Mouse (Mus musculus) CD4-positive naive resting alpha-beta T cell, adult 57 days (primary cell): ENCODE results near the gene Zfp954. TPM values are rescaled to one million over a fixed set of nuclear protein-coding genes. Genes with fewer than 3 reads are reported as not detected.

ENCODE experiments used
- total RNA-seq: library from RNA; stranded (reverse); gene quantifications from one replicate; pipeline ENCODE4 v1.2.4, GENCODE M21; 2023

The Zfp954 gene
- 42.9 TPM for total RNA-seq

DNA sequence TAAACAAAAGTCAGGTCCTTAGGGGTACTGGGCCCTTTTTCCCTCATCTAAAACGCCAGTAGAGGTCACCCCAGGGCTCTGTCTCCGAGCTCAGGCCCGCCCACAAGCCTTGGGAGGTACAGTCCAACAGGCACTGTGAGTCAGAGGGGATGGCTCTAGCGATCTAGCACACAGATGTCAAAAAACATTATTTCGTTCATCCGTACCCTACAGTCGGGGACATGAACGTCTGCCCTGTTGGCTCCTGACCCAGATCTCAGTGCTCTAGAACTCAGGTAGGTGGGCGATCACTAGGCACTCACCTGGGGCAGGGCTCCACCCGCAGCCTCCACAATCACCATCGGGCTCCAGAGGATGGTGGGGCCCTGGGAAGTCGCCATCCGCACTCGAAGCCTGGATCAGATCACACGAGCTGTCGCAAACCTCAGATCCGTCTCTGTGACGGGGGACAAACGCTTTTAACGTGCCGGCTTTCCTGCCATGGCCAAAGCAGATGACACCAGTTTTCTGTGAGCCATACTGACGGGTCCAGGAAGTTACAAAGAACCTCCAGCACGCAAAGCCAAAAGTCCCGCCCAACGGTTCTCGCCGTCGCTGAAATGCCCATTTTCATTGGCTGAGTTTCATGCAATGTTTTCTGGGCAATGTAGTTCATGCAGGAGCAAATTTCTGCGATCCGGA, at the start of gene Zfp954:
TSS of gene Zfp954 (minus strand) at position 568 of the 681 bp plus-strand sequence.

DNA sequence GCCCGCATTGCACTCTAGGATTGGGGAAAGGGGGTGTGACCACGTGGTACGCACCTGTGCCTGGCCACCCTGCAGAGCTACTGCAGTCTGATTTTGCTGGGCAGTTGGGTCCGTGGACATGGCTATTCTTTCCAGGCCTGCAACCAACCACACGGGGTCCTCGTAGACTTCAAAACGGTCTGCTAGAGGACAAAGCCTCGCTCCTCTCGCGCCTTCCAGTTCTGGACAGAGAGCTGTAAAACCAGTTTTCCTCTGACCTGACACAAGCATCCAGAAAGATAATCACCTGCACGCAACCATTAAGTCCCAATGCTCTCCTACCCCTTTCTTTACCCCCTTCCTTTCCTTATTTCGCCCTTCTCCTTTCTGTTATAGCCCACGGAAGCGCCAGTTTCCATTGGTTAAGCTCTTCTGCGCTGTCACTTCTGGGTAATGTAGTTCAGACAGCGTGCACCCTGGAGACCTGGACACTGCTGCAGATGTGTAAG, 15.1 kb upstream of the Zfp954 start, which contains the start of gene Zfp773:
TSS of gene Zfp773 (minus strand) at position 377 of the 488 bp plus-strand sequence.

Other genes starting within 250 kb of the Zfp954 start
- gene Aurkc, start 126.2 kb downstream of the Zfp954 start, total RNA-seq, result not detected
- 6.4 TPM for gene Zfp773, start 15.3 kb upstream of the Zfp954 start, total RNA-seq
- 2.8 TPM for gene Zfp418, start 49.8 kb upstream of the Zfp954 start, total RNA-seq
- 3.9 TPM for gene Zfp772, start 88.5 kb upstream of the Zfp954 start, total RNA-seq
- 0.59 TPM for gene Vmn2r29, start 125.8 kb upstream of the Zfp954 start, total RNA-seq
- gene Gm45844, start 156.8 kb upstream of the Zfp954 start, total RNA-seq, result 1.5 TPM
- 50.6 TPM for gene Clcn4, start 179.4 kb upstream of the Zfp954 start, total RNA-seq
- gene Vmn2r30, start 216.1 kb upstream of the Zfp954 start, total RNA-seq, result not detected